In genomic region chr19:23342782-23343181, GRCm38 (mm10) we compare ENCODE assay signal across 32 mouse cellular contexts.
"Had no signal": no experiment of that assay in that cellular context is flagged by ENCODE, and none has a peak within 500 bp of the region (broad histone marks: within the 10 kb centered on the region; RNA-seq: fewer than 3 reads in every experiment).

No protein-coding gene starts in this region.

- H3K27ac ChIP-seq: heart, adult 2 months; heart, embryonic 10.5 days; heart, embryonic 13.5 days; heart, embryonic 15.5 days; hindbrain, embryonic 10.5 days; hindbrain, embryonic 12.5 days; hindbrain, embryonic 13.5 days; hindbrain, embryonic 14.5 days; hindbrain, embryonic 15.5 days; hindbrain, postnatal 0 days; intestine, embryonic 15.5 days; layer of hippocampus, adult 2 months; left cerebral cortex, adult 2 months had no signal

- H3K4me2 ChIP-seq: heart, embryonic 11.5 days; heart, embryonic 12.5 days; heart, embryonic 13.5 days; heart, embryonic 15.5 days; hindbrain, embryonic 12.5 days; hindbrain, embryonic 13.5 days; hindbrain, embryonic 14.5 days; hindbrain, embryonic 15.5 days; intestine, embryonic 15.5 days had no signal

- H3K27me3 ChIP-seq: heart, embryonic 12.5 days; heart, embryonic 13.5 days; heart, embryonic 15.5 days; hindbrain, embryonic 12.5 days; hindbrain, embryonic 13.5 days; hindbrain, embryonic 15.5 days; intestine, embryonic 15.5 days had no signal

- H3K4me1 ChIP-seq: heart, embryonic 10.5 days; heart, embryonic 12.5 days; heart, embryonic 13.5 days; heart, embryonic 15.5 days; hindbrain, embryonic 10.5 days; hindbrain, embryonic 12.5 days; hindbrain, embryonic 13.5 days; hindbrain, embryonic 15.5 days; intestine, embryonic 15.5 days had no signal

- ATAC-seq: hindbrain, embryonic 16.5 days; hindbrain, postnatal 0 days; inflammation-experienced regulatory T-cells, adult 6 months; intestine, embryonic 15.5 days; intestine, embryonic 16.5 days; intestine, postnatal 0 days had no signal

- H3K36me3 ChIP-seq: heart, embryonic 10.5 days; heart, embryonic 12.5 days; heart, embryonic 13.5 days; heart, embryonic 15.5 days; hindbrain, embryonic 10.5 days; hindbrain, embryonic 12.5 days; hindbrain, embryonic 13.5 days; hindbrain, embryonic 15.5 days; intestine, embryonic 15.5 days had no signal

- H3K9ac ChIP-seq: heart, embryonic 12.5 days; heart, embryonic 13.5 days; heart, embryonic 15.5 days; hindbrain, embryonic 12.5 days; hindbrain, embryonic 13.5 days; hindbrain, embryonic 14.5 days; hindbrain, embryonic 15.5 days; intestine, embryonic 15.5 days had no signal

- DNase-seq: heart, adult 18-20 months; heart, adult 2 months; heart, postnatal 10 days; heart, postnatal 14 days; heart, postnatal 36 days; heart, postnatal 4 days; kidney, adult 18-20 months; kidney, adult 8-10 months; kidney, postnatal 10 days; kidney, postnatal 25 days; kidney, postnatal 36 days; kidney, postnatal 4 days; layer of hippocampus, adult 9-11 months; layer of hippocampus, postnatal 36 days had no signal

- H3K4me3 ChIP-seq: heart, adult 2 months; heart, embryonic 10.5 days; heart, embryonic 12.5 days; heart, embryonic 13.5 days; heart, embryonic 15.5 days; hindbrain, embryonic 10.5 days; hindbrain, embryonic 12.5 days; hindbrain, embryonic 13.5 days; hindbrain, embryonic 15.5 days; intestine, embryonic 15.5 days; layer of hippocampus, adult 2 months; left cerebral cortex, adult 2 months had no signal

- H3K9me3 ChIP-seq: heart, embryonic 10.5 days; heart, embryonic 12.5 days; heart, embryonic 13.5 days; heart, embryonic 15.5 days; hindbrain, embryonic 10.5 days; hindbrain, embryonic 12.5 days; hindbrain, embryonic 13.5 days; hindbrain, embryonic 15.5 days; intestine, embryonic 15.5 days had no signal
